Mouse (Mus musculus) left cerebral cortex, adult 11 months (tissue): ENCODE measurements at regions not wholly inside any gene's neighbourhood (a gene's known extent, or its start where the extent isn't known, plus 50 kb on each side); places are given as distances from the start of the nearest gene placed in this dataset.

Source experiments
- DNase-seq: peaks from one replicate; pipeline ENCODE4 v3.0.0; 2022; ENCODE audit warnings: low spot score

- no peak for DNase-seq
Measured at GRCm38 (mm10) chr11:43952151-43952550, 51.1 kb upstream of the Adra1b start.

- DNase-seq = no peak
Measured at GRCm38 (mm10) chr11:43958241-43958975, 57.4 kb upstream of the Adra1b start.

- no peak for DNase-seq
Measured at GRCm38 (mm10) chr11:43958976-43959315, 57.9 kb upstream of the Adra1b start.

GRCm38 (mm10) chr11:43960348-43961105, 59.5 kb upstream of the Adra1b start:
- DNase-seq = no peak

GRCm38 (mm10) chr11:43961398-43962070, 60.5 kb upstream of the Adra1b start:
- no peak for DNase-seq

- no peak for DNase-seq
Measured at GRCm38 (mm10) chr11:43967764-43968163, 66.8 kb upstream of the Adra1b start.

- no peak for DNase-seq
Measured at GRCm38 (mm10) chr11:43971886-43972285, 70.9 kb upstream of the Adra1b start.

GRCm38 (mm10) chr11:43976024-43976423, 75.0 kb upstream of the Adra1b start:
- DNase-seq = no peak

GRCm38 (mm10) chr11:43979406-43979805, 78.4 kb upstream of the Adra1b start:
- no peak for DNase-seq

GRCm38 (mm10) chr11:43980444-43980843, 79.4 kb upstream of the Adra1b start:
- no peak for DNase-seq

GRCm38 (mm10) chr11:43989911-43990430, 89.0 kb upstream of the Adra1b start:
- no peak for DNase-seq

- no peak for DNase-seq
Measured at GRCm38 (mm10) chr11:43992011-43992471, 91.0 kb upstream of the Adra1b start.

GRCm38 (mm10) chr11:43998046-43998725, 97.2 kb upstream of the Adra1b start:
- DNase-seq = no peak

- no peak for DNase-seq
Measured at GRCm38 (mm10) chr11:44000056-44000455, 99.0 kb upstream of the Adra1b start.

- no peak for DNase-seq
Measured at GRCm38 (mm10) chr11:44001843-44002589, 101.0 kb upstream of the Adra1b start.

- no peak for DNase-seq
Measured at GRCm38 (mm10) chr11:44002716-44003522, 101.9 kb upstream of the Adra1b start.

- DNase-seq = no peak
Measured at GRCm38 (mm10) chr11:44007526-44008040, 106.6 kb upstream of the Adra1b start.

- no peak for DNase-seq
Measured at GRCm38 (mm10) chr11:44012314-44012713, 111.3 kb upstream of the Adra1b start.

- DNase-seq = no peak
Measured at GRCm38 (mm10) chr11:44013841-44014240, 112.8 kb upstream of the Adra1b start.

- no peak for DNase-seq
Measured at GRCm38 (mm10) chr11:44021638-44022037, 120.6 kb upstream of the Adra1b start.
